ENCODE assay signal across 8 mouse cellular contexts in genomic region chr15:98607557-98607956, GRCm38 (mm10). TPM values are rescaled to one million over a fixed set of nuclear protein-coding genes. Genes with fewer than 3 reads are reported as not detected.
DNase-seq lines count a peak whose midpoint lies in the region; ATAC-seq and TF ChIP-seq lines count a peak whose summit lies in the region.

No protein-coding gene starts in this region.

- peak; percentile 96 for TF ChIP-seq EP300 in heart, postnatal 0 days (IDR thresholded peaks at IDR 0.05; ENCODE audit: low read depth)

- no peak overlapping the region for H3K27ac ChIP-seq in embryonic facial prominence, embryonic 14.5 days (replicated peaks; ENCODE audit: low read depth, low read length)
- peak overlapping the region; percentile 97 for H3K27ac ChIP-seq in heart, postnatal 0 days (ENCODE audit: low read depth)
- no peak overlapping the region for H3K27ac ChIP-seq in midbrain, embryonic 13.5 days

- no peaks in the 10 kb centered on the region for H3K9me3 ChIP-seq in embryonic facial prominence, embryonic 14.5 days (ENCODE audit: control insufficient read depth, low read length)
- H3K9me3 ChIP-seq in heart, postnatal 0 days (replicated peaks; ENCODE audit: control insufficient read depth, low read length) = no peaks in the 10 kb centered on the region
- no peaks in the 10 kb centered on the region for H3K9me3 ChIP-seq in midbrain, embryonic 13.5 days

- peak; percentile 83 for DNase-seq in 3T3-L1 (ENCODE audit: low read depth, low spot score)
- DNase-seq in embryonic facial prominence, embryonic 14.5 days (ENCODE audit: low spot score) = peak; percentile 57
- DNase-seq in heart, postnatal 0 days (ENCODE audit: low spot score) = peak; percentile 98
- peak; percentile 88 for DNase-seq in kidney, postnatal 14 days
- no peak for DNase-seq in ovary, postnatal 10 days (ENCODE audit: low spot score)
- no peak for DNase-seq in spleen, postnatal 4 days (ENCODE audit: low spot score in 2 of 2)
- no peak for DNase-seq in retina, postnatal 1 day

- H3K9ac ChIP-seq in embryonic facial prominence, embryonic 14.5 days (ENCODE audit: low read depth, low read length) = peak overlapping the region; percentile 91
- H3K9ac ChIP-seq in heart, postnatal 0 days (replicated peaks; ENCODE audit: low read depth, low read length) = peak overlapping the region; percentile 89
- H3K9ac ChIP-seq in midbrain, embryonic 13.5 days (replicated peaks) = peak overlapping the region; percentile 86

- peak overlapping the region; percentile 87 for H3K4me2 ChIP-seq in embryonic facial prominence, embryonic 14.5 days (ENCODE audit: low read depth, low read length)
- peak overlapping the region; percentile 86 for H3K4me2 ChIP-seq in heart, postnatal 0 days (ENCODE audit: low read depth, low read length)
- H3K4me2 ChIP-seq in midbrain, embryonic 13.5 days (replicated peaks) = peak overlapping the region; percentile 87

- no peak for ATAC-seq in embryonic facial prominence, embryonic 14.5 days (ENCODE audit: low read depth)
- ATAC-seq in heart, postnatal 0 days (ENCODE audit: insufficient read depth, low read depth) = peak; percentile 81
- ATAC-seq in midbrain, embryonic 13.5 days = no peak

- 28% methylated on average over 4 of the region's 4 CpGs for WGBS in embryonic facial prominence, embryonic 14.5 days
- 2% methylated on average over 4 of the region's 4 CpGs for WGBS in heart, postnatal 0 days
- WGBS in midbrain, embryonic 13.5 days = 25% methylated on average over 4 of the region's 4 CpGs

- peak overlapping the region; percentile 82 for H3K4me3 ChIP-seq in embryonic facial prominence, embryonic 14.5 days (ENCODE audit: low read depth, low read length)
- H3K4me3 ChIP-seq in heart, postnatal 0 days (ENCODE audit: low read depth, low read length) = peak overlapping the region; percentile 78
- peak overlapping the region; percentile 74 for H3K4me3 ChIP-seq in midbrain, embryonic 13.5 days (replicated peaks)

- H3K27me3 ChIP-seq in embryonic facial prominence, embryonic 14.5 days (replicated peaks; ENCODE audit: control insufficient read depth, insufficient read depth, low read length) = no peaks in the 10 kb centered on the region
- H3K27me3 ChIP-seq in heart, postnatal 0 days (ENCODE audit: control insufficient read depth, insufficient read depth, low read length) = no peaks in the 10 kb centered on the region
- H3K27me3 ChIP-seq in midbrain, embryonic 13.5 days = no peaks in the 10 kb centered on the region

- H3K4me1 ChIP-seq in embryonic facial prominence, embryonic 14.5 days (ENCODE audit: control insufficient read depth, insufficient read depth, low read length) = peaks cover 28% of the 10 kb centered on the region
- H3K4me1 ChIP-seq in heart, postnatal 0 days (ENCODE audit: control insufficient read depth, insufficient read depth) = peaks cover 37% of the 10 kb centered on the region
- H3K4me1 ChIP-seq in midbrain, embryonic 13.5 days (replicated peaks) = peaks cover 45% of the 10 kb centered on the region

- 0 out of 2 replicates have a peak, but pooled peaks have one; percentile 3 for TF ChIP-seq CTCF in heart, postnatal 0 days (IDR thresholded peaks at IDR 0.05; ENCODE audit: low read depth)

- H3K36me3 ChIP-seq in embryonic facial prominence, embryonic 14.5 days (ENCODE audit: control insufficient read depth, insufficient read depth, low read length) = peaks cover 16% of the 10 kb centered on the region
- peaks cover 14% of the 10 kb centered on the region for H3K36me3 ChIP-seq in heart, postnatal 0 days (replicated peaks; ENCODE audit: control insufficient read depth, insufficient read depth, low read length)
- H3K36me3 ChIP-seq in midbrain, embryonic 13.5 days = peaks cover 21% of the 10 kb centered on the region

RNA-seq across cellular contexts. Expression of gene Adcy6, which starts 2.3 kb away (rescaled TPM):
- polyA plus RNA-seq in embryonic facial prominence, embryonic 14.5 days (2014; fragmentation: Nextera tagmentation; extraction: Ambion mirVana) = 14.9 and 18.8 TPM in 2 replicates
- 200 and 216 TPM in 2 replicates for total RNA-seq in heart, postnatal 0 days (2014; rRNA removed; ENCODE audit: low replicate concordance)
- 29.2 and 33.5 TPM in 2 replicates for polyA plus RNA-seq in heart, postnatal 0 days (2015; fragmentation: Nextera tagmentation; extraction: Ambion mirVana)
- 10.6 and 13.0 TPM in 2 replicates for polyA plus RNA-seq in midbrain, embryonic 13.5 days (2015; fragmentation: Nextera tagmentation; extraction: Ambion mirVana)

RNA-seq across cellular contexts. Expression of gene Cacnb3, which starts 23.1 kb away (rescaled TPM):
- polyA plus RNA-seq in embryonic facial prominence, embryonic 14.5 days (2014; fragmentation: Nextera tagmentation; extraction: Ambion mirVana) = 29.0 and 37.0 TPM in 2 replicates
- 15.6 and 19.4 TPM in 2 replicates for total RNA-seq in heart, postnatal 0 days (2014; rRNA removed; ENCODE audit: low replicate concordance)
- 5.7 and 6.1 TPM in 2 replicates for polyA plus RNA-seq in heart, postnatal 0 days (2015; fragmentation: Nextera tagmentation; extraction: Ambion mirVana)
- polyA plus RNA-seq in midbrain, embryonic 13.5 days (2015; fragmentation: Nextera tagmentation; extraction: Ambion mirVana) = 139 and 157 TPM in 2 replicates

RNA-seq across cellular contexts. Expression of gene 4930415O20Rik, which starts 36.8 kb away (rescaled TPM):
- not detected in 2 replicates for polyA plus RNA-seq in embryonic facial prominence, embryonic 14.5 days (2014; fragmentation: Nextera tagmentation; extraction: Ambion mirVana)
- total RNA-seq in heart, postnatal 0 days (2014; rRNA removed; ENCODE audit: low replicate concordance) = not detected in 2 replicates
- 0.30 TPM in 1 of 2 replicates, not detected in the other for polyA plus RNA-seq in heart, postnatal 0 days (2015; fragmentation: Nextera tagmentation; extraction: Ambion mirVana)
- polyA plus RNA-seq in midbrain, embryonic 13.5 days (2015; fragmentation: Nextera tagmentation; extraction: Ambion mirVana) = 0.67 TPM in 1 of 2 replicates, not detected in the other

RNA-seq across cellular contexts. Expression of gene Ccnt1, which starts 36.8 kb away (rescaled TPM):
- polyA plus RNA-seq in embryonic facial prominence, embryonic 14.5 days (2014; fragmentation: Nextera tagmentation; extraction: Ambion mirVana) = 47.9 and 51.3 TPM in 2 replicates
- total RNA-seq in heart, postnatal 0 days (2014; rRNA removed; ENCODE audit: low replicate concordance) = 20.0 and 32.8 TPM in 2 replicates
- polyA plus RNA-seq in heart, postnatal 0 days (2015; fragmentation: Nextera tagmentation; extraction: Ambion mirVana) = 21.4 and 22.3 TPM in 2 replicates
- 72.7 and 75.1 TPM in 2 replicates for polyA plus RNA-seq in midbrain, embryonic 13.5 days (2015; fragmentation: Nextera tagmentation; extraction: Ambion mirVana)

RNA-seq across cellular contexts. Expression of gene Ddx23, which starts 55.1 kb away (rescaled TPM):
- 21.5 and 23.4 TPM in 2 replicates for polyA plus RNA-seq in embryonic facial prominence, embryonic 14.5 days (2014; fragmentation: Nextera tagmentation; extraction: Ambion mirVana)
- 25.1 and 32.7 TPM in 2 replicates for total RNA-seq in heart, postnatal 0 days (2014; rRNA removed; ENCODE audit: low replicate concordance)
- 11.8 and 12.9 TPM in 2 replicates for polyA plus RNA-seq in heart, postnatal 0 days (2015; fragmentation: Nextera tagmentation; extraction: Ambion mirVana)
- polyA plus RNA-seq in midbrain, embryonic 13.5 days (2015; fragmentation: Nextera tagmentation; extraction: Ambion mirVana) = 28.6 and 29.5 TPM in 2 replicates

Comparison
In these comparisons a context has a peak if more than half of its experiments do, and no peak if none do; other contexts are left out.
1. DNase-seq: peak in 3T3-L1 (single experiment), embryonic facial prominence, embryonic 14.5 days (single experiment), heart, postnatal 0 days (single experiment) and kidney, postnatal 14 days (single experiment); none in ovary, postnatal 10 days (single experiment), spleen, postnatal 4 days (0 of 2) and retina, postnatal 1 day (single experiment).
2. Peak in every context shown above with its lines, with median percentiles within 50 percentile points of each other: H3K4me2 ChIP-seq, H3K4me3 ChIP-seq and H3K9ac ChIP-seq.